Mouse (Mus musculus): ENCODE results near the gene Jmjd8. TPM values are rescaled to one million over a fixed set of nuclear protein-coding genes. Genes with fewer than 3 reads are reported as not detected.

Gene Jmjd8
- total RNA-seq, 4 experiments from 2014 or later = 61.0 to 63.6 (median 61.8) TPM

GRCm38 (mm10) chr17:25832436-25833290, 4.0 kb downstream of the Jmjd8 start:
- DNase-seq (ENCODE audit: low spot score in 2 of 2) = peak; percentile 98 to 99

- DNase-seq (ENCODE audit: low spot score in 2 of 2) = peak; percentile 85 to 87
Measured at GRCm38 (mm10) chr17:25833291-25833663, 4.6 kb downstream of the Jmjd8 start, which contains the start of gene Stub1. Gene Stub1, minus strand, starts transcription at chr17:25833404.

GRCm38 (mm10) chr17:25833961-25834594, 5.4 kb downstream of the Jmjd8 start:
- DNase-seq (ENCODE audit: low spot score in 2 of 2) = no peak

- no peak for DNase-seq (ENCODE audit: low spot score in 2 of 2)
Measured at GRCm38 (mm10) chr17:25834595-25835222, 6.0 kb downstream of the Jmjd8 start.

- DNase-seq (ENCODE audit: low spot score in 2 of 2) = no peak
Measured at GRCm38 (mm10) chr17:25835301-25835700, 6.6 kb downstream of the Jmjd8 start.

GRCm38 (mm10) chr17:25835816-25836215, 7.1 kb downstream of the Jmjd8 start:
- no peak for DNase-seq (ENCODE audit: low spot score in 2 of 2)

- DNase-seq (ENCODE audit: low spot score in 2 of 2) = peak in 1 of 2 experiments; percentile 53
Measured at GRCm38 (mm10) chr17:25836397-25837075, 7.9 kb downstream of the Jmjd8 start.

GRCm38 (mm10) chr17:25837076-25837410, 8.4 kb downstream of the Jmjd8 start, which contains the start of gene Rhbdl1:
Gene Rhbdl1, minus strand, starts transcription at chr17:25837295.
- DNase-seq (ENCODE audit: low spot score in 2 of 2) = peak; percentile 79 to 85

GRCm38 (mm10) chr17:25837533-25837932, 8.9 kb downstream of the Jmjd8 start:
- DNase-seq (ENCODE audit: low spot score in 2 of 2) = no peak

- no peak for DNase-seq (ENCODE audit: low spot score in 2 of 2)
Measured at GRCm38 (mm10) chr17:25838904-25839303, 10.2 kb downstream of the Jmjd8 start.

- DNase-seq (ENCODE audit: low spot score in 2 of 2) = no peak
Measured at GRCm38 (mm10) chr17:25839455-25840235, 11.0 kb downstream of the Jmjd8 start.

- DNase-seq (ENCODE audit: low spot score in 2 of 2) = no peak
Measured at GRCm38 (mm10) chr17:25840519-25840918, 11.9 kb downstream of the Jmjd8 start.

- no peak for DNase-seq (ENCODE audit: low spot score in 2 of 2)
Measured at GRCm38 (mm10) chr17:25841117-25841880, 12.6 kb downstream of the Jmjd8 start, which contains the start of gene Gm20683. Gene Gm20683, minus strand, starts transcription at chr17:25841763.

GRCm38 (mm10) chr17:25842509-25842908, 13.8 kb downstream of the Jmjd8 start:
- DNase-seq (ENCODE audit: low spot score in 2 of 2) = no peak

- DNase-seq (ENCODE audit: low spot score in 2 of 2) = no peak
Measured at GRCm38 (mm10) chr17:25843122-25843521, 14.5 kb downstream of the Jmjd8 start.

GRCm38 (mm10) chr17:25843636-25844395, 15.1 kb downstream of the Jmjd8 start:
- no peak for DNase-seq (ENCODE audit: low spot score in 2 of 2)

GRCm38 (mm10) chr17:25844396-25844901, 15.8 kb downstream of the Jmjd8 start, which contains the start of gene Rhot2:
Gene Rhot2, minus strand, starts transcription at chr17:25844851.
- peak; percentile 92 to 94 for DNase-seq (ENCODE audit: low spot score in 2 of 2)

GRCm38 (mm10) chr17:25860229-25860628, 31.6 kb downstream of the Jmjd8 start:
- DNase-seq (ENCODE audit: low spot score in 2 of 2) = no peak

Data from layer of hippocampus, adult 8-10 months (tissue).